Mouse (Mus musculus): Measurements from ENCODE around the gene Dnah2. TPM values are rescaled to one million over a fixed set of nuclear protein-coding genes. Genes with fewer than 3 reads are reported as not detected.

The Dnah2 gene
- polyA plus RNA-seq, 1 experiment from 2014 or later: 1.9 TPM

DNA sequence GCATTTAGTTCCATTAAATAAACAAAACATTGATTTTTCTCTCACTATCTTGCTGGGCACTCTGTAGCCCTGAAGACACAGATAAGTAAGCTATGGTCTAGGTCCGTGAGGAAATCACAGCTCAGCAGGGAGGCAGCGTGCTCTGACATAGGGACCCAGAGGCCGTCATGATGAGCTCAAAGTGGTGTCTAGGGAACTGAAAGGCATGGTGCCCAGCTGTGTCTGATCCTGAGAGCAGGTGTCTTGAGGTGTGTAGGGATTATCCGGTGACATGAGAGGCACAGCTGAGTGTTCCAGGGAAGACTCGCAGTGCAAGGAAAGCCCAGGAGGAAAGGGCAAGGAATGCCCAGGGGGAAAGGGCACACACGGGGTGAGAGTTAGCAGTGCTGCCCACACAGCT is 115.7 kb downstream of the Dnah2 start:
- 68% methylated on average over 6 of the region's 6 CpGs for WGBS
- no peak for ATAC-seq (ENCODE audit: low FRiP score, low read depth)
- H3K4me3 ChIP-seq: no peak overlapping the region
- no peak overlapping the region for H3K9ac ChIP-seq
- H3K27me3 ChIP-seq (replicated peaks): no peaks in the 10 kb centered on the region
- H3K4me1 ChIP-seq: no peaks in the 10 kb centered on the region
- no peaks in the 10 kb centered on the region for H3K9me3 ChIP-seq
- H3K27ac ChIP-seq: no peak overlapping the region
- H3K4me2 ChIP-seq (replicated peaks): no peak overlapping the region
- H3K36me3 ChIP-seq: no peaks in the 10 kb centered on the region

DNA sequence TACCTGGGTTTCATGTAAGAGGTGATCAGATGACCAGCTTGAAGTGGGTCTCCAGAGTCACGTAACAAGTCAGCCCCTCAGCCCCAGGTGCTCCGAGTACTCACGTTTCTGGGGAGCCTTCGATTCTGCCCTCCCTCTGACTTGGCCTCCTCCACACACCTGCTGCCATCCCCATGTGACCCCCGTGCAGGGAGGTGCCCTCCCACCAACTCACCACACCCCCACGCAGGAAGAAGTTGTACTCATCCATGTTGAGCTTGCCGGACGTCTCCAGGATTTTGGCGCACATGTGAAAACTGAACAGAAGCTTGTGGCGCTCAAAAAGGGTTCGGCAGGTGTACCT is 116.3 kb downstream of the Dnah2 start:
- Histone ChIP-seq H3K4me2 (replicated peaks) (no peak overlapping the region), H3K9ac (no peak overlapping the region), H3K27me3 (replicated peaks) (no peaks in the 10 kb centered on the region), H3K36me3 (no peaks in the 10 kb centered on the region), H3K4me1 (no peaks in the 10 kb centered on the region), H3K27ac (no peak overlapping the region), H3K9me3 (no peaks in the 10 kb centered on the region), H3K4me3 (no peak overlapping the region)
- ATAC-seq (ENCODE audit: low FRiP score, low read depth): 0 out of 2 replicates have a peak, but pooled peaks have one; percentile 4
- WGBS: 72% methylated on average over 11 of the region's 11 CpGs

DNA sequence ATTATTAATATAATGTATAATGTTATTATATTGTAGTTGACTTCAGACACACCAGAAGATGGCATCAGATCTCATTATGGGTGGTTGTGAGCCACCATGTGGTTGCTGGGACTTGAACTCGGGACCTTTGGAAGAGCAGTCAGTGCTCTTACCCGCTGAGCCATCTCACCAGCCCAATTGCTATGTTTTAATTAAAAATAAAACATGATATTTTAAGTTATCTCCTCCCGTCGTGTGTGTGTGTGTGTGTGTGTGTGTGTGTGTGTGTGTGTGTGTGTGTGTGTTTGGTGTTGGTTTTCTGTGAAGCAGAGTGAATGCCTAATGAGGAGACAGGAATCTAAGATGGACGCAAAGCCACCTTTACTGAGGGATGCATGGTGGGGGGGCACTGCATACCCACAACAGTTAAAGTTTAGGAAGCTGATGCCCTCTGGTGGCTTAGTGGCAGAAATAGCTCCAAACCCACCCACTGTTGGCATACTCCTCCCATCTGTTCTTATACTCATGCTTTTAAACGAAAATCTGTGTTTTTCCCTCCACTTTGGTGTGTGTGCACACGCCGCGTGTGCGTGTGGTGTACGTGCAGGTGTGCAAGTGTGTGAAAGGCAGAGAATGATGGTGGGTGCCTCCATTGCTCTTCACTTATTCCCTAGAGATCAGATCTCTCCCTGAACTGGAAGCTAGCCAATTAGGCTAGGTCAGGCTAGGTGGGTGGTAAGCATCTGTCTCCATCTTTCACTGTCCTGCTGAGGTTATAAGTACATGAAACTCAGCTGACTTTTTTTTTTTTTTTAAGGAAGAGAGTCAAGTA is 116.9 kb downstream of the Dnah2 start:
- H3K27ac ChIP-seq: no peak overlapping the region
- 35% methylated on average over 11 of the region's 11 CpGs for WGBS
- no peaks in the 10 kb centered on the region for H3K36me3 ChIP-seq
- no peaks in the 10 kb centered on the region for H3K4me1 ChIP-seq
- H3K9ac ChIP-seq: no peak overlapping the region
- H3K9me3 ChIP-seq: no peaks in the 10 kb centered on the region
- peak; percentile 25; the same call in 1 of the 2 replicates for ATAC-seq (ENCODE audit: low FRiP score, low read depth)
- no peak overlapping the region for H3K4me3 ChIP-seq
- no peak overlapping the region for H3K4me2 ChIP-seq (replicated peaks)
- no peaks in the 10 kb centered on the region for H3K27me3 ChIP-seq (replicated peaks)

DNA sequence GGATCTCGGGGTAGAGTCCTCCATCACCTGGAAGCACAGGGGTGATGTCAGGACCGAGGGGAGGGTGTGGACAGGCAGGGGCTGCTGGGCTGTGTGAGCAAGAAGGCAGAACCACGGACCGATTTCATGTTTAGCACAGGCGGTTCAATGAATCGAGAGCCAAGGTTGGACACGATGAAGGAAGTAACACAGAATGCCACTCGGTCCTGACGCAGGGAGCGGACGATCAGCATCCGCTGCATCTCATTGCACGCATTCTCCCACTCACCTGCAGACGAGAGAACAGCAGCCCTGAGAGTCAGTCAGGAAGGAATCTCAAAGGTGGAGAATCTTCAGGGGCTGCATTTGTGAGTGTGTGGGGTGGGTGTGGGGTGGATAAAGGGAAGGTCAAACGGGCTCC is 118.3 kb downstream of the Dnah2 start:
- no peak for ATAC-seq (ENCODE audit: low FRiP score, low read depth)
- WGBS: 90% methylated on average over 15 of the region's 15 CpGs
- Histone ChIP-seq H3K9me3 (no peaks in the 10 kb centered on the region), H3K27ac (no peak overlapping the region), H3K4me1 (no peaks in the 10 kb centered on the region), H3K36me3 (no peaks in the 10 kb centered on the region), H3K4me3 (no peak overlapping the region), H3K4me2 (replicated peaks) (no peak overlapping the region), H3K9ac (no peak overlapping the region), H3K27me3 (replicated peaks) (no peaks in the 10 kb centered on the region)

GRCm38 (mm10) chr11:69429313-69429712 is 119.6 kb downstream of the Dnah2 start:
- Histone ChIP-seq H3K9me3 (no peaks in the 10 kb centered on the region), H3K27me3 (replicated peaks) (no peaks in the 10 kb centered on the region), H3K36me3 (no peaks in the 10 kb centered on the region), H3K27ac (no peak overlapping the region), H3K4me2 (replicated peaks) (no peak overlapping the region), H3K4me1 (no peaks in the 10 kb centered on the region), H3K9ac (no peak overlapping the region), H3K4me3 (no peak overlapping the region)
- no peak for ATAC-seq (ENCODE audit: low FRiP score, low read depth)
- WGBS: 79% methylated on average over 2 of the region's 2 CpGs

DNA sequence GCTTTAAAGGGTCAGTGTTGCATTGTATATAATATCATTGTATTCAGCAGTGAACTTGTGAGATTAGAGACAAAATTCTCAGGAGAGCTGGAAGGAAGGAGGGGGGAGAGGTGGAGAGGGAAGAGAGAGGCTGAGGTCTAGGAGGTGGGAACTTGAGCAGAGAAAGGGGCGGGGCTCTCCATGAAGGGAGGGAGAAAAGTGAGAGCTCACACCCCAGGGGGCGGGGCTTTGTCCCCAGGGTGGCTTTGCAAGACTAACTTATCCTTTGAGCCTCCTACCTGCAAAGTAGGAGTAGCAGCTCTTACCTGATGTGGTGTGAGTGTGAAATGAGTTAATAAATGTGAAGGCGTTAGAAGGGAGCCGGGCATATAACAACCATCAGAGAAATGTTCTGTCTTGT is 120.2 kb downstream of the Dnah2 start:
- ATAC-seq (ENCODE audit: low FRiP score, low read depth): no peak
- H3K9me3 ChIP-seq: no peaks in the 10 kb centered on the region
- 37% methylated on average over 4 of the region's 4 CpGs for WGBS
- no peak overlapping the region for H3K4me2 ChIP-seq (replicated peaks)
- H3K4me3 ChIP-seq: no peak overlapping the region
- no peaks in the 10 kb centered on the region for H3K36me3 ChIP-seq
- H3K27me3 ChIP-seq (replicated peaks): no peaks in the 10 kb centered on the region
- no peak overlapping the region for H3K9ac ChIP-seq
- H3K4me1 ChIP-seq: no peaks in the 10 kb centered on the region
- H3K27ac ChIP-seq: no peak overlapping the region

- Histone ChIP-seq H3K4me3 (no peak overlapping the region), H3K27me3 (replicated peaks) (peaks cover 17% of the 10 kb centered on the region), H3K36me3 (no peaks in the 10 kb centered on the region), H3K4me1 (0 out of 2 replicates have a peak, but pooled peaks cover 5% of the 10 kb centered on the region), H3K9ac (no peak overlapping the region), H3K27ac (no peak overlapping the region), H3K9me3 (no peaks in the 10 kb centered on the region), H3K4me2 (replicated peaks) (no peak overlapping the region)
- WGBS: 82% methylated on average over 2 of the region's 2 CpGs
- no peak for ATAC-seq (ENCODE audit: low FRiP score, low read depth)
Observed at GRCm38 (mm10) chr11:69426246-69426645, 122.7 kb downstream of the Dnah2 start.

DNA sequence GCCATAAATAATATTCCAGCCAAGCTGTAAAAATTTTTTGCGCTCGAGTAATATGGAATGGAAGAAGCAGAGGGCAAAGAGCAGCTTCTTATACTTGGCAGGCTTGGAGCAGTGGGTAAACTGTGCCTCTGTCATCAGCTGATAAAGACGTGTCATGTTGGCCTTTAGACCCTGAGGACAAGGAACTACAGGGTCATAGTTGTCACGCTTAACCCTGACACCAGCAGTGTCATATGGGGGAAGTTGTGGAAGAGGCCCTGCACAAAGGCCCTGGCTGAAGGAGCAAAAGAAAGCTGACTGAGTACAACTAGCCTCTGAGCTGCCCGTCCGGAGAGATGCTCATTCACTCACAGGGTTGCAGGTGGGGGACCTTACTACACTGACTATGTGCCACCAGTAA is 125.0 kb downstream of the Dnah2 start:
- H3K36me3 ChIP-seq: no peaks in the 10 kb centered on the region
- no peak overlapping the region for H3K4me3 ChIP-seq
- H3K27ac ChIP-seq: no peak overlapping the region
- H3K4me2 ChIP-seq (replicated peaks): no peak overlapping the region
- H3K9me3 ChIP-seq: no peaks in the 10 kb centered on the region
- H3K27me3 ChIP-seq (replicated peaks): peaks cover 28% of the 10 kb centered on the region
- 79% methylated on average over 6 of the region's 6 CpGs for WGBS
- H3K9ac ChIP-seq: no peak overlapping the region
- H3K4me1 ChIP-seq: peaks cover 28% of the 10 kb centered on the region
- ATAC-seq (ENCODE audit: low FRiP score, low read depth): no peak

- H3K27ac ChIP-seq: no peak overlapping the region
- no peak overlapping the region for H3K9ac ChIP-seq
- no peaks in the 10 kb centered on the region for H3K9me3 ChIP-seq
- ATAC-seq (ENCODE audit: low FRiP score, low read depth): no peak
- H3K4me2 ChIP-seq (replicated peaks): no peak overlapping the region
- H3K27me3 ChIP-seq (replicated peaks): peaks cover 28% of the 10 kb centered on the region
- peaks cover 36% of the 10 kb centered on the region for H3K4me1 ChIP-seq
- WGBS: 91% methylated on average over 10 of the region's 10 CpGs
- H3K4me3 ChIP-seq: no peak overlapping the region
- no peaks in the 10 kb centered on the region for H3K36me3 ChIP-seq
Observed at GRCm38 (mm10) chr11:69422842-69423241, 126.1 kb downstream of the Dnah2 start.

DNA sequence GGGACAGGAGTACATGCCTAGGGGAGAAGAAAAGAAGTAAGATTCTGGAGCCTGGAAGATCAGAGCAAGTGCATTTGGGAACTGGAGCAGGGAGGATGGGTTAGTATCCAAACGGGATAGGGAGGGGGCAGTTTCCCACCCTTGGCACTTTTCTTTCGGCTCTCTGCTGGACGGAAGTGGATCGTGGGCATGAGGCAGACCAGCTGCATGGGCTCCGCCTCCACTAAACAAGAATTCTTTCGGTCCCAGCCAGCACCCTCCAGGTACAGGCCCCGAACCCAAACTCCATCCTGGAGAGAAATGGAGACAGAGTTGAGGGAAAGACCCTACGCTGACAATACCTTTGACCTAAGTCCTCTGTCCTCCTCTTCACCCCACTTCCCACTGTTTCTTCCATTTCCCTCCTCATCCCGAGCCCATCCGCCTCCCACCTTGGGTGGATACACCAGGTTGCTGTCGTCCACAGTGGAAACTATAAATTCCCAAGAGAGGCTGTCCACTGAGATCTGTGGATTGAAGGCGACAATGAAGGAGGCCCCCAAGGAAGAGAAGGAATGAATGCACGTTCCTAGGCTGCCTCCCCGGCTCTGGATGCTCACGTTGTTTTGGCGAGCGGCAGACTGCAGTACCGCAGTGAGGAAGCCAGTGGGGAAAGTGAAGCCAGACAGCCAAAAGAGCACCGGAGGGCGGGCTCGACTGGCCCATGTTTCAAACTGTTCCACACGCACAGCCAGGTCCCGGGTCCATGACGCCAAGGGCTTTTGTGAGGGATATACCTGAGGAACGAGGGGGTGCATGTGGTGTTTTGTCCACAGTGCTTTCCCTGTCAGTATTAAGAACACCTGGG is 127.6 kb downstream of the Dnah2 start:
- ATAC-seq (ENCODE audit: low FRiP score, low read depth): no peak
- Histone ChIP-seq H3K4me3 (no peak overlapping the region), H3K9me3 (no peaks in the 10 kb centered on the region), H3K27ac (no peak overlapping the region), H3K4me2 (replicated peaks) (peak overlapping the region; percentile 98), H3K27me3 (replicated peaks) (peaks cover 28% of the 10 kb centered on the region), H3K4me1 (peaks cover 51% of the 10 kb centered on the region), H3K9ac (no peak overlapping the region), H3K36me3 (no peaks in the 10 kb centered on the region)
- 9% methylated on average over 25 of the region's 25 CpGs for WGBS

DNA sequence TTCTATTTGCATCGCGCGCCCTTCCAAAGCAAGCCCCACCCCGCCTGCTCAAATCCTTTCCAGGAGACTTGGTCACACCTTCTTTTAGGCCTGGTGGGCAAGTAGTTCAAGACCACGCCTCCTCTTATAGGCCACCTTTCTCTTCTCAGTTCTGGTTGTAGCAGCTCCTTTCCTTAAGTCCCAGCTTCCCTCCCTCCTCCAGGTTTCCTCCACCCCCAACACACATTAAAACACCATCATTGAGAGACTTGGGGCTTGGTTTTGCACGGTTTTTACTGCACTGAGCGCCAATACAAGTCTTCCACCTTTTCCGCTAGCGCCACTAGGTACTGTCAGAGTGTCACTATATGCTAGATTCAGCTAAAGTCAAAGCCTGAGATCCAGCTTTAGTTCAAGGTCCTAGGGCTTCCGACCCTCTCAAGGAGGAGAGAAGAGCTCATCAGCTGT is 128.3 kb downstream of the Dnah2 start:
- Histone ChIP-seq H3K4me1 (peaks cover 53% of the 10 kb centered on the region), H3K9me3 (no peaks in the 10 kb centered on the region), H3K27me3 (replicated peaks) (peaks cover 28% of the 10 kb centered on the region), H3K9ac (0 out of 2 replicates have a peak overlapping the region, but pooled peaks have one; percentile 26), H3K4me2 (replicated peaks) (peak overlapping the region; percentile 98), H3K36me3 (no peaks in the 10 kb centered on the region), H3K4me3 (peak overlapping the region; percentile 48), H3K27ac (no peak overlapping the region)
- 9% methylated on average over 10 of the region's 10 CpGs for WGBS
- no peak for ATAC-seq (ENCODE audit: low FRiP score, low read depth)

- Histone ChIP-seq H3K4me2 (replicated peaks) (peak overlapping the region; percentile 98), H3K36me3 (no peaks in the 10 kb centered on the region), H3K4me1 (peaks cover 54% of the 10 kb centered on the region), H3K9me3 (no peaks in the 10 kb centered on the region), H3K27ac (no peak overlapping the region), H3K4me3 (peak overlapping the region; percentile 48), H3K9ac (0 out of 2 replicates have a peak overlapping the region, but pooled peaks have one; percentile 26), H3K27me3 (replicated peaks) (peaks cover 28% of the 10 kb centered on the region)
- no peak for ATAC-seq (ENCODE audit: low FRiP score, low read depth)
- 1% methylated on average over 31 of the region's 31 CpGs for WGBS
Observed at GRCm38 (mm10) chr11:69419813-69420553, 128.9 kb downstream of the Dnah2 start.

Measured in neural tube, embryonic 12.5 days (tissue).